Mouse (Mus musculus): ENCODE results near the gene Nap1l1. TPM values are rescaled to one million over a fixed set of nuclear protein-coding genes. Genes with fewer than 3 reads are reported as not detected.

Gene Nap1l1
- polyA plus RNA-seq, 1 experiment = 96.6 TPM

DNA sequence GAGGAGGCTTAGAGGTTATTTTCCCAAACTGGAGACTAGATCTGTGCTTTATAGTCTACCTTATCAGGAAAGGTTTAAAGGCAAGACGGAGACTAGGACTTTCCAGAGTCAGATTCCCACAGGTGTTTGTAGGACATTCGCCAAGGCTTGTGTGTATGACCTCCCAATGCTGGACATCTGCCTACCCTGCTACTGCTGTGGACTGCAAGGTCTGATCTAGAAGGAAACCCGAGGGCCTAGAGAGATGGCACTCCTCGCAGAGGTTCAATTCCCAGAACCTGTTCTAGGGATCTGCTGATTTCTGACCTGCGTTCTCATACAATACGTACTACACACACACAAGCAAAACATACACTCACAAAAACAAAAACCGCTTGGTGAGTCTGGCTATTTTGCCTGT, 32.4 kb downstream of the Nap1l1 start:
- TF ChIP-seq GATA1 (IDR thresholded peaks at IDR 0.05; ENCODE audit: borderline replicate concordance, low read length) (no peak), FLI1 (IDR thresholded peaks at IDR 0.05; ENCODE audit: low read length) (no peak)
- H3K9me3 ChIP-seq = no peaks in the 10 kb centered on the region
- peak overlapping the region; percentile 98 for H3K4me3 ChIP-seq (replicated peaks)
- H3K36me3 ChIP-seq (replicated peaks; ENCODE audit: low read length) = peaks cover 11% of the 10 kb centered on the region
- H3K4me1 ChIP-seq = peaks cover 63% of the 10 kb centered on the region
- no peaks in the 10 kb centered on the region for H3K27me3 ChIP-seq (replicated peaks)

DNA sequence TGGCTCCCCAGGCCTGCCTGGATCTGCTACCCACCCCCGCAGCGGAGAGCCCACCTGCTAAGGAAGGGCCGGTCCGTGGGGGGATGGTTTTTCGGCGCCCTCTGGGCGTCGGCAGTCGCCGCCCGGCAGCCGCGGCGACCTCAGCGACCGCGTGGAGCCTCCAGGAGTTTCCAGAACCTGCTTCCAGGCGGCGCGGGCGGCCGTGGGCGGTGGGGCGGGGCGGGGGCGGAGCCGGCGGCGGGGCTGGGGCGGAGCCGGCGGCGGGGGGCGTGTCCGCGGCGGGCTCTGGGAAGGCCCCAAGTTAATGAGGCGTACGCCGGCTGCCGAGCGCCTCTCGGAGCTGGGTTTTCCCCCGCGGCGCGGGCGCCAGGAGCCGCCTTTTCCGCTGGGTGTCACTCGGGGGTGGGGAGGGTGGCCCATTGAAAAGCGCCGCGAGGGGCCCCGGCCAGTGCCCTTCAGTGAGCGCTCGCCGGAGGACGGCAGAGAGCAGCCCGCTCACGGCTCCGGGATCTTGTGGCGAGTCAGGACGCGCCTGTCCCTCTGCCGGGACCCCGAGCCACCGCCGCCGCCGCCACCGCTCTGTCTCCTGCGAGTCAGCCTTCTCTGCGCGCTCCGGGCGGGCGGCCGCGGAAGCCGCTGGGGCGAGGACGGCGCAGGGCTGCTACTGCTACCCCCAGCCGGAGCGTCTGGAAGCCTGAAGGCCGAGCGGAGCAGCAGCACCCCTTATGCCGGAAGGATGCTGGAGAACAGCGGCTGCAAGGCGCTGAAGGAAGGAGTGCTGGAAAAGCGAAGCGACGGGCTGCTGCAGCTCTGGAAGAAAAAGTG, 33.3 kb downstream of the Nap1l1 start, which contains the start of gene Phlda1:
Phlda1 (plus strand) TSS at position 186 of the 825 bp plus-strand sequence.
- TF ChIP-seq FLI1 (IDR thresholded peaks at IDR 0.05; ENCODE audit: low read length) = no peak
- no peak for TF ChIP-seq GATA1 (IDR thresholded peaks at IDR 0.05; ENCODE audit: borderline replicate concordance, low read length)
- Histone ChIP-seq H3K9me3 (no peaks in the 10 kb centered on the region), H3K4me3 (replicated peaks) (peak within 1 kb of the TSS; percentile 98), H3K27me3 (replicated peaks) (no peaks in the 10 kb centered on the region), H3K36me3 (replicated peaks; ENCODE audit: low read length) (peaks cover 11% of the 10 kb centered on the region), H3K4me1 (peaks cover 69% of the 10 kb centered on the region)

- H3K36me3 ChIP-seq (replicated peaks; ENCODE audit: low read length) = peaks cover 11% of the 10 kb centered on the region
- no peaks in the 10 kb centered on the region for H3K27me3 ChIP-seq (replicated peaks)
- no peaks in the 10 kb centered on the region for H3K9me3 ChIP-seq
- peaks cover 69% of the 10 kb centered on the region for H3K4me1 ChIP-seq
- H3K4me3 ChIP-seq (replicated peaks) = peak overlapping the region; percentile 98
- TF ChIP-seq GATA1 (IDR thresholded peaks at IDR 0.05; ENCODE audit: borderline replicate concordance, low read length) = no peak
- TF ChIP-seq FLI1 (IDR thresholded peaks at IDR 0.05; ENCODE audit: low read length) = no peak
These were observed 34.0 kb downstream of the Nap1l1 start for GRCm38 (mm10) chr10:111506926-111507459.

DNA sequence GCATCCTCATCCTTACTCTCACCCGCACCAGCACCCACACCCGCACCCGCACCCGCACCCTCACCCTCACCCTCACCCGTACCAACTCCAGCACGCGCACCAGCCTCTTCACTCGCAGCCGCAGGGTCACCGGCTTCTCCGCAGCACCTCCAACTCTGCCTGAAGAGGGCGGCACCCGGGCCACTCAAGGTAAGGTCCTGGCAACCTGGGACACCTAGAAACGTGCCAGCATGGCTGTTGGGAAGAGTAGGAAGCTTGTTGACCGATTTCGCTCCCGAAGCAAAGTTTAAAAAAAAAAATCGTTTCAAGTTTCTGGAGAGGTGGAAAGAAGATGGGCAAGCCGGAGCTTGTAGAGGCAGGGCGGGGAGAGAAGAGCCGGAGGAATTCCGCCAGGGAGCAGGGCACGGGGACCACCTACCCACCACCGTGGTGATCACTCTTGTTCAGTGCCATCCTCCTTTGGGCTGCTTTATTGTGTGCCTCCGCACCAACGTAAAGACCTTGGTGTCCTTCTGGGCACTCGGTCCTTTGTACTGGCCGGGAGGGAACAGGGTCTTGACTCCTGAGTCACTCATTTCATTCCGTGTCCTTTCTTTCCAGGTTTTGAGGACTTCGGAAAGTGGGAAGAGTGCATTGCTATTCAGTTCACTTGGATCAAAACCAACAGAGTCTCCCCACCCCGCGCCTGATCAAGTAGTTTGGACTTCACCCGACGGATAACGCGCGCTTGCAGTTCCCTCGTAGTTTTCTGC, 34.6 kb downstream of the Nap1l1 start:
- peaks cover 11% of the 10 kb centered on the region for H3K36me3 ChIP-seq (replicated peaks; ENCODE audit: low read length)
- H3K4me1 ChIP-seq = peaks cover 67% of the 10 kb centered on the region
- H3K9me3 ChIP-seq = no peaks in the 10 kb centered on the region
- TF ChIP-seq FLI1 (IDR thresholded peaks at IDR 0.05; ENCODE audit: low read length) (no peak), GATA1 (IDR thresholded peaks at IDR 0.05; ENCODE audit: borderline replicate concordance, low read length) (no peak)
- no peaks in the 10 kb centered on the region for H3K27me3 ChIP-seq (replicated peaks)
- peak overlapping the region; percentile 98 for H3K4me3 ChIP-seq (replicated peaks)

DNA sequence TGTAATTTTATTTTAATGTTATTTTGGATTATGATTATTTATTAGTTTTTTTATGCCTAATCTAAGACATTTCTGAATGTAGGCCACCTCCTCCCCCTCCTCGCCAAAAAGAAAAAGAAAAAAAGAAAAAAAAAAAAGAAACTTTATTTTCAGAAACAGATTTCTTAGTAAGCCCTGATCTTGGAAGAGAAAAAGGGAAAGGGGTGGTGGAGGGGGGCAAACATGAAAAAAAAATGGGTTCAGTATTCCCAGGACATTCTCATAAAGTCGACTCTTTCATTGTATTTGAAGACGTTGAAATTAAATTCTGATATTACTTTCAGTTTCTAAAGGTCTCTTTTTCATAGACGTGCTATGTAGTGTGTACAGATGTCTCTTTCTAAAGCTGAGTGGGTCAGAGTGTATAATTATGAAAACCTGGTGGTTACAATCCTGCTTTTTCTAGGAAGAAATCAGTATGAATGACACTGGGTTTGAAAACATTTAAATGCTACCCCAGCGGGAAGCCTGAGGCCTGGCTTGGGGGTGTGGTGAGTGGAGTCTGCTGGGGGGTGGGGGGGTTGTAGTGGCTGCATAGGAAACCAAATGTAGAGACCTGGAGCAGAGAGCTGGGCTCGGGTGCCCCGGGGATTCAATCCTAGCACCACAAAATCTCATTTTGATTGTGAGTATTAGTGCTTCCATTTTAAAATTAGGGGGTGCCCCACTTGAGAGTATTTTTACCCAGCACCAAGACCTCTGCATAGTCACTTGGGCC, 35.5 kb downstream of the Nap1l1 start:
- Histone ChIP-seq H3K27me3 (replicated peaks) (no peaks in the 10 kb centered on the region), H3K4me3 (replicated peaks) (peak overlapping the region; percentile 98), H3K36me3 (replicated peaks; ENCODE audit: low read length) (peaks cover 11% of the 10 kb centered on the region), H3K9me3 (no peaks in the 10 kb centered on the region), H3K4me1 (peaks cover 61% of the 10 kb centered on the region)
- TF ChIP-seq GATA1 (IDR thresholded peaks at IDR 0.05; ENCODE audit: borderline replicate concordance, low read length) (no peak), FLI1 (IDR thresholded peaks at IDR 0.05; ENCODE audit: low read length) (no peak)

GRCm38 (mm10) chr10:111509103-111509784, 36.2 kb downstream of the Nap1l1 start:
- Histone ChIP-seq H3K4me1 (peaks cover 54% of the 10 kb centered on the region), H3K4me3 (replicated peaks) (peak overlapping the region; percentile 98), H3K27me3 (replicated peaks) (no peaks in the 10 kb centered on the region), H3K36me3 (replicated peaks; ENCODE audit: low read length) (peaks cover 11% of the 10 kb centered on the region), H3K9me3 (no peaks in the 10 kb centered on the region)
- TF ChIP-seq GATA1 (IDR thresholded peaks at IDR 0.05; ENCODE audit: borderline replicate concordance, low read length) (no peak), FLI1 (IDR thresholded peaks at IDR 0.05; ENCODE audit: low read length) (no peak)

DNA sequence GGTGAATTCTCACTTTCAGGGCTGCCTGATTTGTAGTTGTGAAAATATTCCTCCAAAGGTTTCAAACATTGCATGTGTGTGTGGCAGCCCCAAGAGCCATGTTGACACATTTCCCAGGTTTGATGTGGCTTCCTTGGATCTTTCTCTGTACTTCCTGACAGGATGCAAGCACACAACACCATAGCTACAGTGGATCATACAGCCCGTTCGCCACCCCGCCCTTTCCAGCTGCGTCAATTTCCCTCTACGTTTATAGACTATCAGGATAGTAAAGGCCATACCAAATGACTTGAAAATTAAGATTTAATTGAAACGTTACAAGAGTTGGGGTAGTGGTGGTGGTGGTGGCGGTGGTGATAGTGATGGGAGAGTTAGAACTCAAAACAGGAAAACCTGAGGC, 37.0 kb downstream of the Nap1l1 start:
- TF ChIP-seq FLI1 (IDR thresholded peaks at IDR 0.05; ENCODE audit: low read length) = no peak
- no peak for TF ChIP-seq GATA1 (IDR thresholded peaks at IDR 0.05; ENCODE audit: borderline replicate concordance, low read length)
- Histone ChIP-seq H3K27me3 (replicated peaks) (no peaks in the 10 kb centered on the region), H3K4me3 (replicated peaks) (peak overlapping the region; percentile 6), H3K36me3 (replicated peaks; ENCODE audit: low read length) (peaks cover 11% of the 10 kb centered on the region), H3K9me3 (no peaks in the 10 kb centered on the region), H3K4me1 (peaks cover 51% of the 10 kb centered on the region)

DNA sequence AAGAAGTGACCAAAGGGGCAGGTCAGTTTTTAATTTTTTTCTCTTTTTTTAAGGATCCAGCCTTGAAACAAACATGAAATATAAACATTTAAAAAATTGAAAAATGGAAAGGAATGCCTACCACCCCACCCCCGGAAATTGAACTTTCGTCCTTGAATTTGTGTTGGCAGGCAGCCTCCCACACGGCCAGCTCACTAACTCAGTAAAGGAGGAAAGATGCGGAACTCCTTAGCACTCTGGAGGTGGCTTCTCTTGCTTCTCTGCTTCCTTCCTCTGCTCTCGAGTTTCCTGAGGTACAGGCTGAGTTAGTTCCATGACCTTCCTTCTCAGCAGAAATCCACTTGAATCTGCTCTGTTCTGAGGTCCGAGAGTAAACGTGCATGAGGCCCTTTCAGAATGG, 37.8 kb downstream of the Nap1l1 start:
- H3K4me1 ChIP-seq = peaks cover 51% of the 10 kb centered on the region
- H3K4me3 ChIP-seq (replicated peaks) = no peak overlapping the region
- no peak for TF ChIP-seq FLI1 (IDR thresholded peaks at IDR 0.05; ENCODE audit: low read length)
- TF ChIP-seq GATA1 (IDR thresholded peaks at IDR 0.05; ENCODE audit: borderline replicate concordance, low read length) = no peak
- H3K36me3 ChIP-seq (replicated peaks; ENCODE audit: low read length) = peaks cover 11% of the 10 kb centered on the region
- no peaks in the 10 kb centered on the region for H3K27me3 ChIP-seq (replicated peaks)
- no peaks in the 10 kb centered on the region for H3K9me3 ChIP-seq
